ENCODE assay signal across 27 mouse cellular contexts in the genomic region with DNA sequence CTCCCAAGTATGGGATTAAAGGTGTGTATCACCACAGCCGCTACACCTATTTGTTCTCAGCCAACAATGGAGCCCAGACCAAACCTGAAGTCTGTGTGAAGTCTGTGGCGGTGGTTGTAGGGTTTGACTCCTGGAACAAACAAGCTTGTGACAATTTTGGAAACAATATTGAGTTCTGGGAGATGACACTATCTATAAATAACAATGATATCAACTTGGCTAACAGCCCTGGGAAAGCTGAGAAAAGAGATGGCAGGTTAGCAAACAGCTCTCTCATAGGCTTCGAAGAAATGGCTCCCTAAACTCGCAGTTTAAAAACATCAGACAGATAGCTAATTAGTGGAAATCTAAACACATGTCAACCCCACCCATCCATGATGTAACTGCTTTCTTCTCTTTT. TPM values are rescaled to one million over a fixed set of nuclear protein-coding genes. Genes with fewer than 3 reads are reported as not detected.
A peak's percentile ranks its signal among the peaks of the same experiment; 100 is the strongest.
DNase-seq lines count a peak whose midpoint lies in the region; ATAC-seq and TF ChIP-seq lines count a peak whose summit lies in the region.
"Had no signal": no experiment of that assay in that cellular context is flagged by ENCODE, and none has a peak within 500 bp of the region (broad histone marks: within the 10 kb centered on the region; RNA-seq: fewer than 3 reads in every experiment).

No protein-coding gene starts in this region.

- no peaks in the 10 kb centered on the region for H3K4me1 ChIP-seq in midbrain, embryonic 11.5 days (ENCODE audit: control insufficient read depth, insufficient read depth, low read length)
- peaks cover 5% of the 10 kb centered on the region for H3K4me1 ChIP-seq in midbrain, embryonic 10.5 days
- H3K4me1 ChIP-seq: embryonic facial prominence, embryonic 12.5 days; embryonic facial prominence, embryonic 15.5 days had no signal

- intact Hi-C loops in heart, postnatal 14 days (cut with DNase I): no loop called here

- H3K4me2 ChIP-seq in midbrain, embryonic 11.5 days: no peak overlapping the region
- H3K4me2 ChIP-seq: embryonic facial prominence, embryonic 12.5 days; embryonic facial prominence, embryonic 15.5 days; heart, embryonic 13.5 days; hindbrain, embryonic 14.5 days had no signal

- TF ChIP-seq CTCF in layer of hippocampus, adult 2 months (conservative IDR thresholded peaks at IDR 0.05): no peak

- H3K9ac ChIP-seq in midbrain, embryonic 11.5 days (ENCODE audit: low read length): no peak overlapping the region
- H3K9ac ChIP-seq: embryonic facial prominence, embryonic 12.5 days; embryonic facial prominence, embryonic 15.5 days; forebrain, postnatal 0 days; heart, embryonic 13.5 days; hindbrain, embryonic 14.5 days had no signal

- ATAC-seq in midbrain, embryonic 11.5 days (ENCODE audit: low FRiP score): no peak
- ATAC-seq: CD4-positive, CD25-positive, alpha-beta regulatory T cell, adult 4 months; forebrain, embryonic 14.5 days; forebrain, postnatal 0 days; intestine, postnatal 0 days had no signal

- 91% methylated on average over 4 of the region's 4 CpGs for WGBS in midbrain, embryonic 11.5 days
- 96% methylated on average over 4 of the region's 4 CpGs for WGBS in midbrain, embryonic 10.5 days

- H3K27ac ChIP-seq in layer of hippocampus, adult 2 months: 0 out of 2 replicates have a peak overlapping the region, but pooled peaks have one; percentile 24
- no peak overlapping the region for H3K27ac ChIP-seq in midbrain, embryonic 11.5 days (ENCODE audit: low read depth, low read length)
- H3K27ac ChIP-seq in midbrain, embryonic 10.5 days (replicated peaks): no peak overlapping the region
- H3K27ac ChIP-seq: embryonic facial prominence, embryonic 12.5 days; embryonic facial prominence, embryonic 15.5 days; gastrocnemius, adult 2 months; heart, embryonic 13.5 days; hindbrain, embryonic 14.5 days had no signal

- no peaks in the 10 kb centered on the region for H3K9me3 ChIP-seq in midbrain, embryonic 11.5 days (ENCODE audit: control insufficient read depth, low read length)
- no peaks in the 10 kb centered on the region for H3K9me3 ChIP-seq in midbrain, embryonic 10.5 days (replicated peaks)
- H3K9me3 ChIP-seq: embryonic facial prominence, embryonic 12.5 days; embryonic facial prominence, embryonic 15.5 days; heart, embryonic 13.5 days had no signal

- DNase-seq in heart, adult 18-20 months: peak; percentile 36 to 38
- no peak for DNase-seq in heart, postnatal 14 days
- no peak for DNase-seq in layer of hippocampus, adult 2 months (ENCODE audit: low spot score in 2 of 2)
- no peak for DNase-seq in layer of hippocampus, postnatal 36 days
- DNase-seq in midbrain, embryonic 11.5 days (ENCODE audit: low spot score, missing footprints): peak; percentile 26
- DNase-seq in midbrain, embryonic 10.5 days (ENCODE audit: low spot score): no peak
- DNase-seq: adrenal gland, adult 2 months; adrenal gland, postnatal 14 days; cerebellum, adult 11-12 months; cerebellum, adult 9-11 months; cerebellum, postnatal 25 days; forebrain, postnatal 0 days; gastrocnemius, adult 2 months; gastrocnemius, postnatal 14 days; heart, postnatal 36 days had no signal

- no peaks in the 10 kb centered on the region for H3K27me3 ChIP-seq in midbrain, embryonic 11.5 days (ENCODE audit: control insufficient read depth, insufficient read depth, low read length)
- no peaks in the 10 kb centered on the region for H3K27me3 ChIP-seq in midbrain, embryonic 10.5 days (ENCODE audit: low read depth, poor library complexity, severe bottlenecking)
- H3K27me3 ChIP-seq: embryonic facial prominence, embryonic 12.5 days; embryonic facial prominence, embryonic 15.5 days; heart, embryonic 13.5 days had no signal

- H3K4me3 ChIP-seq in layer of hippocampus, adult 2 months: no peak overlapping the region
- no peak overlapping the region for H3K4me3 ChIP-seq in midbrain, embryonic 11.5 days (ENCODE audit: low read depth, low read length)
- no peak overlapping the region for H3K4me3 ChIP-seq in midbrain, embryonic 10.5 days
- H3K4me3 ChIP-seq: embryonic facial prominence, embryonic 12.5 days; embryonic facial prominence, embryonic 15.5 days; gastrocnemius, adult 2 months; heart, embryonic 13.5 days had no signal

- H3K36me3 ChIP-seq in midbrain, embryonic 11.5 days (ENCODE audit: control insufficient read depth, insufficient read depth, low read length): no peaks in the 10 kb centered on the region
- H3K36me3 ChIP-seq in midbrain, embryonic 10.5 days: no peaks in the 10 kb centered on the region
- H3K36me3 ChIP-seq: embryonic facial prominence, embryonic 12.5 days; embryonic facial prominence, embryonic 15.5 days; heart, embryonic 13.5 days had no signal

RNA-seq across cellular contexts. Expression of gene Lipc, which starts 13.0 kb away (rescaled TPM):
- total RNA-seq in heart, adult 18-20 months (2021): under 1 TPM in 1 of 2 experiments, not detected in 1; 0.15 TPM
- under 1 TPM in 1 of 2 experiments, not detected in 1; 0.36 TPM for total RNA-seq in heart, postnatal 14 days (2021)
- under 1 TPM; 0.20 to 0.39 TPM for total RNA-seq in layer of hippocampus, adult 2 months (2021)
- total RNA-seq in layer of hippocampus, postnatal 36 days (2021): under 1 TPM in 1 of 2 experiments, not detected in 1; 0.25 TPM
- polyA plus RNA-seq in midbrain, embryonic 11.5 days (2014; fragmentation: Nextera tagmentation; extraction: Ambion mirVana): not detected in 2 replicates
- polyA plus RNA-seq in midbrain, embryonic 10.5 days (2016; fragmentation: Nextera tagmentation; extraction: Ambion mirVana): not detected in 2 replicates
- total RNA-seq: gastrocnemius, adult 2 months; gastrocnemius, postnatal 14 days; heart, postnatal 36 days; MEL had no signal
- polyA plus RNA-seq: C2C12; CD4-positive, CD25-positive, alpha-beta regulatory T cell, adult 4 months; embryonic facial prominence, embryonic 12.5 days; forebrain, embryonic 11.5 days; hindbrain, embryonic 11.5 days; intestine, embryonic 14.5 days; intestine, postnatal 0 days had no signal

Comparison
In these comparisons a context has a peak if more than half of its experiments do, and no peak if none do; other contexts are left out.
1. DNase-seq: peak in heart, adult 18-20 months (2 of 2) and midbrain, embryonic 11.5 days (single experiment); none in heart, postnatal 14 days (0 of 2), layer of hippocampus, adult 2 months (0 of 2), layer of hippocampus, postnatal 36 days (0 of 2) and midbrain, embryonic 10.5 days (single experiment).